Mouse (Mus musculus): ENCODE measurements around the gene Haghl. TPM values are rescaled to one million over a fixed set of nuclear protein-coding genes. Genes with fewer than 3 reads are reported as not detected.
"Not testable (repeated sequence)": the region's sequence is repeated elsewhere in the genome, so short reads cannot be mapped to it uniquely, and the experiment has no call there.

Gene Haghl
- polyA plus RNA-seq, 1 experiment from 2014 or later, result 67.2 TPM

DNA sequence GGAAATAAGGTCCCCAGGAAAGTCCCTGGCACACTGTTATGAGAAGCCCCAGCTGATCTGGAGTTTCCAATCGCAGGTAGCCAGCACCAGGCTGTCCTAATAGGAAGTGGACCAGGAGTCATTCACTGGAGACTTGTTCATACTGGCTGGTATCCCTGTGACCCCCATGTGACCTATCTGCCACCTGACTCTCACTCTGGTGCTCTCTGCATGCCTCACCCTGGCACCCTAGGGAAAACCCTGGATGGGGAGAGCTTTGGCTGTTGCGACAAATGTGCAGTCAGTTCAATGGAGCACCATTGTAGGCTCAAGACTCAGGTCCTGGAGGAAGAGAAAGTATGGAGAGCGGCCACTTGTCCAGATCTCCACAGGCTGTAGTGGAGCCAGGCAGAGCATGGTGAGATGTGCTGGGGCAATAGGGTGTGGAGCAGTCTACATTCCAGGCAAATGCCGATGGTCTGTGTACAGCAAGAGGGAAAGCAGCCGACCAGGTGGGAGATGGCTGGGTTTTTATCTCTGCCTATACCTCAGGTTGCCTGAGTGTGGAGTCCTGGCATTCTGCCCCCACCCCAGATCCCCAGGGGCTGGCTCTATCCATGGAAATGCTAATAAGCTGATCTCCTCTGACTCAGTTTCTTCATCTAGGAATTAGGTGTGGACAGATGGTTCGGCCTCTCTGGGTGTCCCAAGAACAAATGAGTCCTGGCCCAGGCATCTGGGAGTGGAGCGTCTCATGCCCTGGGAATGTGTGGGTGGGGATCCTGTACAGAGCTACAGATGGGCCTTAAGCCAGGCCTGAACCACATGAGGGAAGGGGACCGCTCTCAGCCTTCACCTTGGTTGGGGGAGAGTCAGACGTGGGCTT, 28.9 kb downstream of the Haghl start:
- ATAC-seq (ENCODE audit: insufficient number of reproducible peaks, low FRiP score, low TSS enrichment, low read depth), result no peak
- Histone ChIP-seq H3K36me3 (no peaks in the 10 kb centered on the region), H3K27me3 (no peaks in the 10 kb centered on the region), H3K4me3 (replicated peaks) (no peak overlapping the region), H3K4me2 (replicated peaks) (no peak overlapping the region), H3K4me1 (peaks cover under 1% of the 10 kb centered on the region; the same call in 1 of the 2 replicates), H3K9ac (no peak overlapping the region), H3K27ac (replicated peaks) (no peak overlapping the region), H3K9me3 (replicated peaks) (no peaks in the 10 kb centered on the region)
- WGBS, result 75% methylated on average over 9 of the region's 9 CpGs

DNA sequence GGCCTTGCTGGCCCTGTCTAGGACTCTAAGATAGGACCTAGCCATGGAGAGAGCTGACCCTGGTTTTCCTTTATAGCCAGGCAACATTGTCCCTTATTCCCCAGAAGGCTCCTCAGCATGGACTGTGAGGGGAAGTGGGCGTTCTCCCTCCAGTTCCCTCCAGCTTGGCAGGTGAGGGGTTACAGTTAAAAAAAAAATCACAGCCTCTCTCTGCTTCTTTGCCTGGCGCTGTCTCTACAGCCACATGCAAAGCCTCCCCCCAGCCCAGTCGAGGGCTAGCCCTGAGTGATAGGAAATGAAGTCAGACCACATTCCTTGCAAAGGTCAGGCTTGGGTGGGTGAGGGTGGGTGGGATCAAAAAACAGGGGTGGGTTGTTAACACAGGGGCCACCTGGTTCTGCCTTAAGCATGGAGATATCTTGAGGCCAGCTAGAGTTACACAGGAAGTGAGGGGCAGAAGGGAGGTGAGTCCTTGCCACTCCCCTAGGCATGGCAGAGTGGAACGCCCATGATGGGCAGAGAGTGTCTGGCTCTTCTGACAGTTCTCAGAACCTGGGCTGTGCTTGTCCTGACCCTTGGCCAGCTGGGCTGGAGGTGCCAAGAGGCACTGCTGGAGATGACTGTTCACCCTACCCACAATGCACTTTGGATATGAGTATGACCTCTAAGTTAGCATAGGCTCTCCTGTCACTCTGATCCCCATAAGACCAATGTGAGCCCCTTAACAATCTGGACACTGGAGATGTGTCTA, 29.7 kb downstream of the Haghl start:
- Histone ChIP-seq H3K4me2 (replicated peaks) (no peak overlapping the region), H3K27me3 (no peaks in the 10 kb centered on the region), H3K36me3 (no peaks in the 10 kb centered on the region), H3K4me3 (replicated peaks) (no peak overlapping the region), H3K9me3 (replicated peaks) (no peaks in the 10 kb centered on the region), H3K9ac (no peak overlapping the region), H3K4me1 (peaks cover 7% of the 10 kb centered on the region; the same call in 1 of the 2 replicates), H3K27ac (replicated peaks) (no peak overlapping the region)
- ATAC-seq (ENCODE audit: insufficient number of reproducible peaks, low FRiP score, low TSS enrichment, low read depth), result no peak
- WGBS, result 29% methylated on average over 4 of the region's 4 CpGs

DNA sequence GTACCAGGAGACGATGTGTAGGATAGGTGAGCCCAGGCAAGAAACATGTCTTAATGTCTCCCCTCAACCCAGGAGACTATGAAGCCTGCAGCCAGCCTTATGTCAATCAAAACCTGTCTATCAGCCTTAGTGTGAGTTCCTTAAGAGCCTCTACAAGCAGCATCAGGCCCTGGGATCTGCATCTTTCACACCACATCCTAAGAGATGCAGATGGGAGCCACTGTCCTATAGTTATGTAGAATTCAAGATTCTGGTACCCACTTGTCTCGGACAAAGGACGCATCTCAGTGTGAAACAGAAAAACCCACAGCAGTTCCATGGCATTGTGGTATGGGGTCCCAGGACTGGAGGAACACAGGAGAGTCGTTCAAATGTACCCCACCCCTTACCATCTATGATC, 30.4 kb downstream of the Haghl start:
- Histone ChIP-seq H3K4me3 (replicated peaks) (no peak overlapping the region), H3K36me3 (no peaks in the 10 kb centered on the region), H3K27ac (replicated peaks) (no peak overlapping the region), H3K9me3 (replicated peaks) (no peaks in the 10 kb centered on the region), H3K9ac (no peak overlapping the region), H3K4me2 (replicated peaks) (no peak overlapping the region), H3K4me1 (peaks cover 7% of the 10 kb centered on the region; the same call in 1 of the 2 replicates), H3K27me3 (no peaks in the 10 kb centered on the region)
- no peak for ATAC-seq (ENCODE audit: insufficient number of reproducible peaks, low FRiP score, low TSS enrichment, low read depth)
- WGBS, result 72% methylated on average over 4 of the region's 4 CpGs

DNA sequence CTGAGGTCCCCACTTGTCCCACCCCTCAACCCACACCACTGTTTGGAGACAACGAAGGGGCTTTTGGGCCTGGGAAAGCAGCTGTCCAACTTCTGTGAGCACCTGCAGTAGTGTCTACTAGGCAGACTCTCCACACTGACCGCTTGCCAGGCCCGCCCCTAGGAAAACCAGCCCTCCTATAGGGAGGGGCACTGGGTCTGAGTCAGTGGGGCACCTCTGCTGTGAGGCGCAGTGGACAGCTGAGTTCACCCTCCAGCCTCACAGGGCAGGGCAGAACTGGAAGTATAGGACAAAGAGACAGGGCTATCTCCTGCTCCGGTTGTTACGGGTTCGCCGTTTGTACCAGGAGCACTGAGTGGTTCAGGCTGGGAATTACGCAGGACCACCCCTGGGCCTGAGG, 31.2 kb downstream of the Haghl start, which contains the start of gene Msln:
TSS of gene Msln (minus strand) at position 138 of the 400 bp plus-strand sequence.
- peaks cover 7% of the 10 kb centered on the region; the same call in 1 of the 2 replicates for H3K4me1 ChIP-seq
- no peak within 1 kb of the TSS for H3K9ac ChIP-seq
- 82% methylated on average over 9 of the region's 9 CpGs for WGBS
- no peak within 1 kb of the TSS for H3K4me2 ChIP-seq (replicated peaks)
- no peaks in the 10 kb centered on the region for H3K27me3 ChIP-seq
- H3K36me3 ChIP-seq, result no peaks in the 10 kb centered on the region
- no peak within 1 kb of the TSS for H3K27ac ChIP-seq (replicated peaks)
- no peak within 1 kb of the TSS for H3K4me3 ChIP-seq (replicated peaks)
- ATAC-seq (ENCODE audit: insufficient number of reproducible peaks, low FRiP score, low TSS enrichment, low read depth), result no peak
- H3K9me3 ChIP-seq (replicated peaks), result no peaks in the 10 kb centered on the region

DNA sequence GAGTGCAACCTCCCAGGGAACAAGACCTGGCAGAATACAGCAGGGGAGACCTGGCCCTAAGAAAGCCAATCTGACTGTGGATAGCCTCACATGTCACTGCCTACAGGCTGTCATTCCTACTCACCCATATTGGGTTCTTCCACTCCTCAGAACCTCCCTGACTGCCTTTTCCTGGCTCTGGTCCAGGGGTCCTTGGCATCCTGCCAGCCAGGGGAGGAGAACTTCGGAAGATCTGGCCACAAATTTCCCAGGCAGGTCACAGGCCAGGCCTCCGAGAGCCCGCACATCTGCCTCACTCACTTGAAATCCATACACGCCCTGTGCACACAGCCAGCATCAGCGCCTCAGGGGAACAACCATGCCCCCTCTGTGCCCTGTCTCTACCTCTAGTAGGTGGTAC, 34.0 kb downstream of the Haghl start:
- no peaks in the 10 kb centered on the region for H3K36me3 ChIP-seq
- no peak overlapping the region for H3K4me3 ChIP-seq (replicated peaks)
- ATAC-seq (ENCODE audit: insufficient number of reproducible peaks, low FRiP score, low TSS enrichment, low read depth), result no peak
- no peaks in the 10 kb centered on the region for H3K27me3 ChIP-seq
- H3K9ac ChIP-seq, result no peak overlapping the region
- no peaks in the 10 kb centered on the region for H3K9me3 ChIP-seq (replicated peaks)
- peaks cover 7% of the 10 kb centered on the region; the same call in 1 of the 2 replicates for H3K4me1 ChIP-seq
- no peak overlapping the region for H3K27ac ChIP-seq (replicated peaks)
- WGBS, result 38% methylated on average over 5 of the region's 5 CpGs
- no peak overlapping the region for H3K4me2 ChIP-seq (replicated peaks)

DNA sequence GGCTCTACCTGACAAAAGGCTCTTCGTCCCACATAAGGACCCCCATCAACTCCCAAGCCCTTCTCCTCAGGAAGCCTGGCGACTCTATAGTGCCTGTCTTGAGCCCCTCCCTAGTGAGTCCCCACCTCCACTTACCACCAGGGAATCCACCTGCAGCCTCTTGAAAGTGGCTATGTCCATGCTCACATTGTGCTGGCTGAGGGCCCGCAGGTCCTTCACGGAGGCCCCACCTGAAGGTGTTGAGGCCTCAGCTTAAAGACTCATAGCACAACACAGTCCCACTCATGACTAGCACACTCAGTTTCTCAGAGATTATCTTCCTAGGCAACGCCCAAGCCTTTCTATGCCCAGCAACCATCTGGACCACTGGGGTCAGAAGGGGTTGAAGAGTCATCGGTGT, 36.2 kb downstream of the Haghl start:
- H3K4me1 ChIP-seq, result peaks cover 7% of the 10 kb centered on the region; the same call in 1 of the 2 replicates
- H3K27ac ChIP-seq (replicated peaks), result no peak overlapping the region
- H3K36me3 ChIP-seq, result no peaks in the 10 kb centered on the region
- no peaks in the 10 kb centered on the region for H3K9me3 ChIP-seq (replicated peaks)
- no peak overlapping the region for H3K4me3 ChIP-seq (replicated peaks)
- ATAC-seq (ENCODE audit: insufficient number of reproducible peaks, low FRiP score, low TSS enrichment, low read depth), result no peak
- 79% methylated on average over 6 of the region's 6 CpGs for WGBS
- H3K9ac ChIP-seq, result no peak overlapping the region
- H3K4me2 ChIP-seq (replicated peaks), result no peak overlapping the region
- H3K27me3 ChIP-seq, result no peaks in the 10 kb centered on the region

DNA sequence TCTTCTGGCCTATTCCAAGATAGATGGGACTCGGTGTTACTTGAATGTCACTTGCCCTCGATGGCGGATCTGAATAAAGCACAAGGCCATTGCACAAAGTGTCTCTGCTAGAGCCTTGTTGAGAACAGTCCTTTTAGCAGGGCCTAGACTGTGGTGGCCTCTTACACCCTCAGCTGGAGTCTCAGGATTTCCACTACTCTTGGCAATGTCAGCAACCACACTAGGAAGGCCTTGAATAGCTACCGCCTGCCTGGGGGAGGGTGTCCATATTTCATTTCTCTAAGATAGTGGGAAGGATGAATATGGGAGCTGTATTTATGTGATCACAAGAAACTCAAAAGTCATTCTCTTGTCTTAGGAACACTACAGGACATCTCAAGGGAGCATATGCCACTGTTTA, 37.2 kb downstream of the Haghl start:
- H3K4me3 ChIP-seq (replicated peaks), result no peak overlapping the region
- no peaks in the 10 kb centered on the region for H3K9me3 ChIP-seq (replicated peaks)
- peaks cover 7% of the 10 kb centered on the region; the same call in 1 of the 2 replicates for H3K4me1 ChIP-seq
- H3K9ac ChIP-seq, result no peak overlapping the region
- no peaks in the 10 kb centered on the region for H3K36me3 ChIP-seq
- no peaks in the 10 kb centered on the region for H3K27me3 ChIP-seq
- H3K27ac ChIP-seq (replicated peaks), result no peak overlapping the region
- no peak overlapping the region for H3K4me2 ChIP-seq (replicated peaks)
- no peak for ATAC-seq (ENCODE audit: insufficient number of reproducible peaks, low FRiP score, low TSS enrichment, low read depth)
- 93% methylated on average over 4 of the region's 4 CpGs for WGBS

DNA sequence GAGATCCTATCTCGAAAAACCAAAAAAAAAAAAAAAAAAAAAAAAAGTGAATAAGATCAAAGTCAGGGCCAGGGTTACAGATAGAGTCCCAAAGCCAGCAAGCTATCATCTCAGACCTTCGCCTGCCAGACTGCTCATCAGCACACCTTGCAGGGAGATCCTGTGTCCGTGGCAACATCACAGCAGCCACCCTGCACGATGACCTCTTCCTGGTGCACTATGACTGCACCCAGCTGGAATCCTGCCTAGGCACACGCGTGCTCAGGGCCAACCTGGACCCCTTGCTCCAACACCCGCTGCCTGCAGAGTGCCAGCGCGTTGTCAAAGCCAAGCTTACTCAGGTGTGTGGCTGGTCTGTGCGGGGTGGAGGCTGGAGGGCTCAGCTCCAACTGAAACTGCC, 41.2 kb downstream of the Haghl start:
- Histone ChIP-seq H3K4me1 (no peaks in the 10 kb centered on the region), H3K4me2 (replicated peaks) (no peak overlapping the region), H3K36me3 (no peaks in the 10 kb centered on the region), H3K27me3 (no peaks in the 10 kb centered on the region), H3K9me3 (replicated peaks) (no peaks in the 10 kb centered on the region), H3K4me3 (replicated peaks) (no peak overlapping the region), H3K9ac (no peak overlapping the region), H3K27ac (replicated peaks) (no peak overlapping the region)
- ATAC-seq (ENCODE audit: insufficient number of reproducible peaks, low FRiP score, low TSS enrichment, low read depth), result no peak
- 73% methylated on average over 10 of the region's 10 CpGs for WGBS

DNA sequence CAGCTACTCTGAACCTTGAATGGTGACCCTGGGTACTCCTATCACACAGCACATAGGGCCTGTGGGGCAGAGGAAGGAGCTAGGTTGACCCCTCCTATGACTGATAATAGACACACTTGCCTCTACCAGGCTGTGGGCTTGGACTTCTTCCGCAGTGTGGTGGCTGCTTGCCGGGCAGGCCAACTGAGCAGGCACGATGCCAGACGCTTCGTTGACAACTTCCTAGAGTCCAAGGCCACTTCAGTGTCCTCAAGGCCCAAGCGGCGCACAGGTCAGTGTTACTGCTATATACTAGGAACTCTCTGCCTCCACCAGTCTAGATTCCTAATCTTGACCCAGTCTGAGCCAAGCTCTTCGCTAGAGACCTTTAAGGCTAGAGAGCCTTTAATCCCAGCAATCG, 41.6 kb downstream of the Haghl start:
- H3K9me3 ChIP-seq (replicated peaks), result no peaks in the 10 kb centered on the region
- no peaks in the 10 kb centered on the region for H3K36me3 ChIP-seq
- H3K4me1 ChIP-seq, result no peaks in the 10 kb centered on the region
- H3K27ac ChIP-seq (replicated peaks), result no peak overlapping the region
- WGBS, result 89% methylated on average over 9 of the region's 9 CpGs
- H3K27me3 ChIP-seq, result no peaks in the 10 kb centered on the region
- H3K4me2 ChIP-seq (replicated peaks), result no peak overlapping the region
- no peak overlapping the region for H3K4me3 ChIP-seq (replicated peaks)
- no peak overlapping the region for H3K9ac ChIP-seq
- ATAC-seq (ENCODE audit: insufficient number of reproducible peaks, low FRiP score, low TSS enrichment, low read depth), result no peak

DNA sequence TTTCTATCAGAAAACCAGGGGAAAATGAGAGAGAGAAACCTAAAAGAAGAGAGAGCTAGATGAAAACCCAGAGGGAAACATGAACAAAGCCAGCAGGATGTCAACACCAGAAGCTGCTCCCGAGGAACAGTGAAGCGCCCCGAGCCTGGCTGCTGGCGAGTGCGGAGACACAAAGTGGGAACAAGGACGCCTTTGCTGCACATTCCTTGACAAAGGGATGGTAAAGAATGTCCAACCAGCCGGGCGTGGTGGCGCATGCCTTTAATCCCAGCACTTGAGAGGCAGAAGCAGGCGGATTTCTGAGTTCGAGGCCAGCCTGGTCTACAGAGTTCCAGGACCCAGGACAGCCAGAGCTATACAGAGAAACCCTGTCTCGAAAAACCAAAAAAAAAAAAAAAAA, 44.0 kb downstream of the Haghl start:
- not testable (repeated sequence) for H3K36me3 ChIP-seq; H3K9ac ChIP-seq; ATAC-seq (ENCODE audit: insufficient number of reproducible peaks, low FRiP score, low TSS enrichment, low read depth); H3K4me2 ChIP-seq (replicated peaks); H3K27ac ChIP-seq (replicated peaks); H3K4me3 ChIP-seq (replicated peaks); H3K27me3 ChIP-seq; H3K4me1 ChIP-seq; H3K9me3 ChIP-seq (replicated peaks)
- 65% methylated on average over 12 of the region's 12 CpGs for WGBS

DNA sequence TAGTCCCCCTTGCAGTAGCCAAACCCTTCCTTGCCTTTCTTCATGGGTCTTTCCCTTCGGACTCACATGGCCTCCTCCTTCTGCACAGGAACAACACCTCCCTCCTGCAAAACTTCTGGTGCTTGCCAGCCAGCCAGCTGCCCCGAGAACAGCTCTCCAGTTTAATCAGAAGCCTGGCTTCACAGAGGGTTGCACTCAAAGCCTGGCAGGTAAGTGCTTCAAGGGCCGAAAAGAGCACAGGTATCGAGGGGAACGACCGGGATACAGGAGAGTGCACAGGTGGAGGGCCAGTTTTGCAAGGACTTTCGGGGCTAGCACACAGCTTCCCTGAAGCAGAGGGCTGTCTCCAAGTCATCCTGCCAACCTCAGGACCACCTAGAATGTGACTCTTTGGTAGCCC, 46.6 kb downstream of the Haghl start:
- H3K27ac ChIP-seq (replicated peaks), result no peak overlapping the region

More for the DNA sequence above, 46.6 kb downstream of the Haghl start:
- H3K36me3 ChIP-seq, result no peaks in the 10 kb centered on the region
- H3K9me3 ChIP-seq (replicated peaks), result no peaks in the 10 kb centered on the region
- H3K4me2 ChIP-seq (replicated peaks), result no peak overlapping the region
- no peaks in the 10 kb centered on the region for H3K4me1 ChIP-seq
- peaks cover 5% of the 10 kb centered on the region; the same call in 1 of the 2 replicates for H3K27me3 ChIP-seq
- H3K4me3 ChIP-seq (replicated peaks), result no peak overlapping the region
- 77% methylated on average over 7 of the region's 7 CpGs for WGBS
- H3K9ac ChIP-seq, result no peak overlapping the region
- no peak for ATAC-seq (ENCODE audit: insufficient number of reproducible peaks, low FRiP score, low TSS enrichment, low read depth)
